Mouse (Mus musculus) megakaryocyte, adult 5-6 weeks (primary cell): ENCODE data around the gene Piwil4. TPM values are rescaled to one million over a fixed set of nuclear protein-coding genes. Genes with fewer than 3 reads are reported as not detected.

Experiments used
- ATAC-seq: 2 replicates; pipeline ENCODE4 v1.8.0; 2016; ENCODE audit warnings: mild to moderate bottlenecking, inconsistent platforms; ENCODE audit not compliant: poor library complexity, severe bottlenecking
- total RNA-seq, 2 experiments: library from RNA; stranded (forward) in 1 of 2; stranded (reverse) in 1 of 2; fragments of 153-499, 151-499 nt in 1 of 2; fragments of 221-1000, 200-1000 nt in 1 of 2; gene quantifications; 2 replicates each; pipeline versions ENCODE4 v1.2.3 to v1.2.4; 2015 to 2017

Piwil4 gene
- total RNA-seq (2015) (0.09 TPM in 1 of 2 replicates, not detected in the other), total RNA-seq (2017) (not detected in 2 replicates)

- no peak for ATAC-seq
Measured at GRCm38 (mm10) chr9:14740151-14740924, at the start of gene Piwil4. Gene Piwil4 (minus strand): TSS chr9:14740733.

GRCm38 (mm10) chr9:14787356-14787755 is 46.8 kb upstream of the Piwil4 start:
- no peak for ATAC-seq

- ATAC-seq, result peak; percentile 98
Measured at GRCm38 (mm10) chr9:14784039-14785002, 43.8 kb upstream of the Piwil4 start, which contains the start of the genes Mre11a and Ankrd49. Gene Mre11a (plus strand): TSS chr9:14784654. Gene Ankrd49 (minus strand): TSS chr9:14784856.

- ATAC-seq, result no peak
Measured at GRCm38 (mm10) chr9:14778341-14778740, 37.8 kb upstream of the Piwil4 start.

- ATAC-seq, result no peak
Measured at GRCm38 (mm10) chr9:14773813-14774212, 33.3 kb upstream of the Piwil4 start.

GRCm38 (mm10) chr9:14772074-14772473 is 31.5 kb upstream of the Piwil4 start:
- peak; percentile 61 for ATAC-seq

GRCm38 (mm10) chr9:14770803-14771471 is 30.4 kb upstream of the Piwil4 start, which contains the start of gene 1700012B09Rik:
Gene 1700012B09Rik (minus strand): TSS chr9:14771030.
- peak; percentile 29 for ATAC-seq

GRCm38 (mm10) chr9:14769811-14770210 is 29.3 kb upstream of the Piwil4 start:
- no peak for ATAC-seq

- ATAC-seq, result peak; percentile 69
Measured at GRCm38 (mm10) chr9:14764765-14765164, 24.2 kb upstream of the Piwil4 start.

- no peak for ATAC-seq
Measured at GRCm38 (mm10) chr9:14759261-14759660, 18.7 kb upstream of the Piwil4 start.

- ATAC-seq, result peak; percentile 97
Measured at GRCm38 (mm10) chr9:14758590-14758989, 18.1 kb upstream of the Piwil4 start.

- no peak for ATAC-seq
Measured at GRCm38 (mm10) chr9:14754469-14754868, 13.9 kb upstream of the Piwil4 start.

GRCm38 (mm10) chr9:14753947-14754346 is 13.4 kb upstream of the Piwil4 start:
- no peak for ATAC-seq

GRCm38 (mm10) chr9:14752001-14752522 is 11.5 kb upstream of the Piwil4 start, which contains the start of gene Fut4:
Gene Fut4 (minus strand): TSS chr9:14752393.
- ATAC-seq, result peak; percentile 77

GRCm38 (mm10) chr9:14751503-14752000 is 11.0 kb upstream of the Piwil4 start:
- ATAC-seq, result peak; percentile 63

- ATAC-seq, result no peak
Measured at GRCm38 (mm10) chr9:14750901-14751502, 10.5 kb upstream of the Piwil4 start.

- ATAC-seq, result peak; percentile 67
Measured at GRCm38 (mm10) chr9:14739498-14740150, 909 bp downstream of the Piwil4 start.

- ATAC-seq, result no peak
Measured at GRCm38 (mm10) chr9:14730941-14731541, 9.5 kb downstream of the Piwil4 start.

- ATAC-seq, result no peak
Measured at GRCm38 (mm10) chr9:14728365-14728764, 12.2 kb downstream of the Piwil4 start.
